Mouse (Mus musculus): ENCODE results near the gene Tmem208. TPM values are rescaled to one million over a fixed set of nuclear protein-coding genes. Genes with fewer than 3 reads are reported as not detected.

The Tmem208 gene
- total RNA-seq, 1 experiment from 2014 or later = 28.4 TPM

Other genes starting within 250 kb of the Tmem208 start
- not detected in 2 replicates for gene Ces3b, start 242.6 kb upstream of the Tmem208 start, total RNA-seq (2017)
- not detected in 2 replicates for gene Ces4a, start 194.6 kb upstream of the Tmem208 start, total RNA-seq (2017)
- gene Cbfb, start 155.7 kb upstream of the Tmem208 start, total RNA-seq (2017) = 163 and 164 TPM in 2 replicates
- gene D230025D16Rik, start 101.2 kb upstream of the Tmem208 start, total RNA-seq (2017) = 15.8 and 18.0 TPM in 2 replicates
- 0.18 TPM in 1 of 2 replicates, not detected in the other for gene B3gnt9, start 71.2 kb upstream of the Tmem208 start, total RNA-seq (2017)
- 14.2 and 19.1 TPM in 2 replicates for gene Tradd, start 61.7 kb upstream of the Tmem208 start, total RNA-seq (2017)
- 5.2 and 5.6 TPM in 2 replicates for gene Fbxl8, start 61.7 kb upstream of the Tmem208 start, total RNA-seq (2017)
- not detected in 2 replicates for gene Hsf4, start 56.6 kb upstream of the Tmem208 start, total RNA-seq (2017)
- gene Nol3, start 50.2 kb upstream of the Tmem208 start, total RNA-seq (2017) = 0.05 TPM in 1 of 2 replicates, not detected in the other
- 2.9 and 6.7 TPM in 2 replicates for gene 4931428F04Rik, start 36.5 kb upstream of the Tmem208 start, total RNA-seq (2017)
- 2.3 and 2.6 TPM in 2 replicates for gene Exoc3l, start 30.3 kb upstream of the Tmem208 start, total RNA-seq (2017)
- 52.6 and 69.5 TPM in 2 replicates for gene E2f4, start 28.7 kb upstream of the Tmem208 start, total RNA-seq (2017)
- gene Elmo3, start 20.8 kb upstream of the Tmem208 start, total RNA-seq (2017) = 2.1 and 5.1 TPM in 2 replicates
- 1.2 and 4.0 TPM in 2 replicates for gene Lrrc29, start 76 bp upstream of the Tmem208 start, total RNA-seq (2017)
- gene Fhod1, start 21.6 kb downstream of the Tmem208 start, total RNA-seq (2017) = 4.2 and 7.3 TPM in 2 replicates
- 0.10 and 0.46 TPM in 2 replicates for gene Slc9a5, start 22.5 kb downstream of the Tmem208 start, total RNA-seq (2017)
- not detected in 2 replicates for gene Plekhg4, start 46.9 kb downstream of the Tmem208 start, total RNA-seq (2017)
- gene Kctd19, start 87.1 kb downstream of the Tmem208 start, total RNA-seq (2017) = not detected in 2 replicates
- gene Lrrc36, start 87.2 kb downstream of the Tmem208 start, total RNA-seq (2017) = 0.69 and 1.5 TPM in 2 replicates
- not detected in 2 replicates for gene Tppp3, start 145.2 kb downstream of the Tmem208 start, total RNA-seq (2017)
- 2.4 and 3.5 TPM in 2 replicates for gene Zdhhc1, start 170.5 kb downstream of the Tmem208 start, total RNA-seq (2017)
- not detected in 2 replicates for gene Hsd11b2, start 192.4 kb downstream of the Tmem208 start, total RNA-seq (2017)
- gene Atp6v0d1, start 239.7 kb downstream of the Tmem208 start, total RNA-seq (2017) = 27.5 and 33.4 TPM in 2 replicates